Mouse (Mus musculus) forebrain, embryonic 15.5 days (tissue): ENCODE data around the gene Ngb. TPM values are rescaled to one million over a fixed set of nuclear protein-coding genes. Genes with fewer than 3 reads are reported as not detected.

ENCODE experiments used
- polyA plus RNA-seq: library from polyadenylated mRNA; unstranded; fragments of >200 nt; fragmentation: Nextera tagmentation; extraction: Ambion mirVana; gene quantifications from 2 replicates; pipeline ENCODE4 v1.2.1, GENCODE M21; 2015

The Ngb gene
- polyA plus RNA-seq, 1 experiment from 2014 or later = 2.0 TPM

Other genes starting within 250 kb of the Ngb start
- 94.9 and 95.8 TPM in 2 replicates for gene Irf2bpl, start 217.7 kb downstream of the Ngb start, polyA plus RNA-seq
- gene Cipc, start 155.5 kb downstream of the Ngb start, polyA plus RNA-seq = 53.6 and 55.3 TPM in 2 replicates
- 6.6 and 7.1 TPM in 2 replicates for gene Zdhhc22, start 112.1 kb downstream of the Ngb start, polyA plus RNA-seq
- gene Tmem63c, start 81.2 kb downstream of the Ngb start, polyA plus RNA-seq = 5.7 and 7.0 TPM in 2 replicates
- 25.5 and 26.8 TPM in 2 replicates for gene Gstz1, start 44.6 kb upstream of the Ngb start, polyA plus RNA-seq
- gene Pomt2, start 45.4 kb upstream of the Ngb start, polyA plus RNA-seq = 12.5 and 12.8 TPM in 2 replicates
- gene Samd15, start 97.2 kb upstream of the Ngb start, polyA plus RNA-seq = 1.6 and 2.1 TPM in 2 replicates
- 3.6 TPM in 2 replicates for gene Tmed8, start 97.9 kb upstream of the Ngb start, polyA plus RNA-seq
- gene Noxred1, start 136.2 kb upstream of the Ngb start, polyA plus RNA-seq = 0.92 and 1.2 TPM in 2 replicates
- gene Vipas39, start 163.7 kb upstream of the Ngb start, polyA plus RNA-seq = 72.3 and 77.1 TPM in 2 replicates
- 216 and 226 TPM in 2 replicates for gene Ahsa1, start 163.9 kb upstream of the Ngb start, polyA plus RNA-seq
- gene Ism2, start 197.2 kb upstream of the Ngb start, polyA plus RNA-seq = 0.49 and 1.4 TPM in 2 replicates